Mouse (Mus musculus): ENCODE data around the gene Neurl3. TPM values are rescaled to one million over a fixed set of nuclear protein-coding genes. Genes with fewer than 3 reads are reported as not detected.

The Neurl3 gene
- polyA plus RNA-seq, 1 experiment = 0.11 TPM

GRCm38 (mm10) chr1:36235057-36235639 lies 39.3 kb downstream of the Neurl3 start:
- Histone ChIP-seq H3K4me2 (ENCODE audit: low read depth) (no peak overlapping the region), H3K79me2 (ENCODE audit: control insufficient read depth, insufficient read depth) (peaks cover 25% of the 10 kb centered on the region), H3K4me3 (no peak overlapping the region), H3ac (ENCODE audit: control insufficient read depth, insufficient read length) (no peak overlapping the region), H3K27me3 (ENCODE audit: control insufficient read depth, insufficient read depth, insufficient read length) (no peaks in the 10 kb centered on the region), H3K36me3 (ENCODE audit: control insufficient read depth, insufficient read depth) (peaks cover 12% of the 10 kb centered on the region)
- no peak for TF ChIP-seq USF1 (IDR thresholded peaks at IDR 0.05; ENCODE audit: low read depth)
- no peak for TF ChIP-seq MAX (IDR thresholded peaks at IDR 0.05; ENCODE audit: low read depth)
- no peak for TF ChIP-seq POLR2A (IDR thresholded peaks at IDR 0.05; ENCODE audit: insufficient read length, low read depth)
- no peak for TF ChIP-seq E2F4 (IDR thresholded peaks at IDR 0.05; ENCODE audit: insufficient read depth)
- TF ChIP-seq TCF3 (IDR thresholded peaks at IDR 0.05; ENCODE audit: insufficient read length, low read depth) = no peak
- TF ChIP-seq REST (IDR thresholded peaks at IDR 0.05; ENCODE audit: insufficient read depth, insufficient read length) = no peak
- TF ChIP-seq MYOG (IDR thresholded peaks at IDR 0.05; ENCODE audit: control insufficient read depth in 1 of 3, insufficient read depth in 1 of 3, insufficient read length in 2 of 3, low read depth in 2 of 3) = no peak
- TF ChIP-seq SRF (IDR thresholded peaks at IDR 0.05; ENCODE audit: control insufficient read depth, insufficient read length, low read depth) = no peak
- TF ChIP-seq MYOD1 (IDR thresholded peaks at IDR 0.05; ENCODE audit: control insufficient read depth in 1 of 3, insufficient read length in 2 of 3, low read depth in 2 of 3) = no peak
- no peak for TF ChIP-seq TCF12 (IDR thresholded peaks at IDR 0.05; ENCODE audit: insufficient read depth, poor library complexity, severe bottlenecking)
- TF ChIP-seq POLR2AphosphoS2 (IDR thresholded peaks at IDR 0.05; ENCODE audit: insufficient read length, low read depth) = no peak
- no peak for TF ChIP-seq CEBPB (IDR thresholded peaks at IDR 0.05; ENCODE audit: insufficient read depth, poor library complexity, severe bottlenecking)

GRCm38 (mm10) chr1:36233218-36233617 lies 41.3 kb downstream of the Neurl3 start:
- Histone ChIP-seq H3K36me3 (ENCODE audit: control insufficient read depth, insufficient read depth) (peaks cover 16% of the 10 kb centered on the region), H3K79me2 (ENCODE audit: control insufficient read depth, insufficient read depth) (peaks cover 7% of the 10 kb centered on the region), H3ac (ENCODE audit: control insufficient read depth, insufficient read length) (no peak overlapping the region), H3K27me3 (ENCODE audit: control insufficient read depth, insufficient read depth, insufficient read length) (no peaks in the 10 kb centered on the region), H3K4me3 (no peak overlapping the region), H3K4me2 (ENCODE audit: low read depth) (no peak overlapping the region)
- no peak for TF ChIP-seq TCF3 (IDR thresholded peaks at IDR 0.05; ENCODE audit: insufficient read length, low read depth)
- TF ChIP-seq E2F4 (IDR thresholded peaks at IDR 0.05; ENCODE audit: insufficient read depth) = no peak
- TF ChIP-seq TCF12 (IDR thresholded peaks at IDR 0.05; ENCODE audit: insufficient read depth, poor library complexity, severe bottlenecking) = no peak
- no peak for TF ChIP-seq POLR2A (IDR thresholded peaks at IDR 0.05; ENCODE audit: insufficient read length, low read depth)
- no peak for TF ChIP-seq SRF (IDR thresholded peaks at IDR 0.05; ENCODE audit: control insufficient read depth, insufficient read length, low read depth)
- TF ChIP-seq CEBPB (IDR thresholded peaks at IDR 0.05; ENCODE audit: insufficient read depth, poor library complexity, severe bottlenecking) = no peak
- TF ChIP-seq REST (IDR thresholded peaks at IDR 0.05; ENCODE audit: insufficient read depth, insufficient read length) = no peak
- no peak for TF ChIP-seq MYOG (IDR thresholded peaks at IDR 0.05; ENCODE audit: control insufficient read depth in 1 of 3, insufficient read depth in 1 of 3, insufficient read length in 2 of 3, low read depth in 2 of 3)
- no peak for TF ChIP-seq MYOD1 (IDR thresholded peaks at IDR 0.05; ENCODE audit: control insufficient read depth in 1 of 3, insufficient read length in 2 of 3, low read depth in 2 of 3)
- no peak for TF ChIP-seq USF1 (IDR thresholded peaks at IDR 0.05; ENCODE audit: low read depth)
- no peak for TF ChIP-seq MAX (IDR thresholded peaks at IDR 0.05; ENCODE audit: low read depth)
- no peak for TF ChIP-seq POLR2AphosphoS2 (IDR thresholded peaks at IDR 0.05; ENCODE audit: insufficient read length, low read depth)

GRCm38 (mm10) chr1:36230919-36231705 lies 43.4 kb downstream of the Neurl3 start:
- TF ChIP-seq TCF3 (IDR thresholded peaks at IDR 0.05; ENCODE audit: insufficient read length, low read depth) = no peak
- TF ChIP-seq REST (IDR thresholded peaks at IDR 0.05; ENCODE audit: insufficient read depth, insufficient read length) = no peak
- no peak overlapping the region for H3K4me2 ChIP-seq (ENCODE audit: low read depth)
- H3K4me3 ChIP-seq = no peak overlapping the region
- no peaks in the 10 kb centered on the region for H3K27me3 ChIP-seq (ENCODE audit: control insufficient read depth, insufficient read depth, insufficient read length)
- no peak overlapping the region for H3ac ChIP-seq (ENCODE audit: control insufficient read depth, insufficient read length)
- no peaks in the 10 kb centered on the region for H3K79me2 ChIP-seq (ENCODE audit: control insufficient read depth, insufficient read depth)
- H3K36me3 ChIP-seq (ENCODE audit: control insufficient read depth, insufficient read depth) = peaks cover 20% of the 10 kb centered on the region

- H3K36me3 ChIP-seq (ENCODE audit: control insufficient read depth, insufficient read depth) = peaks cover 23% of the 10 kb centered on the region
- H3K79me2 ChIP-seq (ENCODE audit: control insufficient read depth, insufficient read depth) = no peaks in the 10 kb centered on the region
Measured at GRCm38 (mm10) chr1:36228461-36228860, 46.0 kb downstream of the Neurl3 start.

GRCm38 (mm10) chr1:36224648-36225047 lies 49.8 kb downstream of the Neurl3 start:
- Histone ChIP-seq H3K4me2 (ENCODE audit: low read depth) (no peak overlapping the region), H3K27me3 (ENCODE audit: control insufficient read depth, insufficient read depth, insufficient read length) (no peaks in the 10 kb centered on the region), H3K79me2 (ENCODE audit: control insufficient read depth, insufficient read depth) (no peaks in the 10 kb centered on the region), H3K4me3 (no peak overlapping the region), H3K36me3 (ENCODE audit: control insufficient read depth, insufficient read depth) (peaks cover 27% of the 10 kb centered on the region), H3ac (ENCODE audit: control insufficient read depth, insufficient read length) (no peak overlapping the region)
- TF ChIP-seq CEBPB (IDR thresholded peaks at IDR 0.05; ENCODE audit: insufficient read depth, poor library complexity, severe bottlenecking) (no peak), E2F4 (IDR thresholded peaks at IDR 0.05; ENCODE audit: insufficient read depth) (no peak)

More at GRCm38 (mm10) chr1:36228461-36228860, 46.0 kb downstream of the Neurl3 start:
- no peaks in the 10 kb centered on the region for H3K27me3 ChIP-seq (ENCODE audit: control insufficient read depth, insufficient read depth, insufficient read length)
- no peak for TF ChIP-seq TCF3 (IDR thresholded peaks at IDR 0.05; ENCODE audit: insufficient read length, low read depth)
- no peak for TF ChIP-seq CEBPB (IDR thresholded peaks at IDR 0.05; ENCODE audit: insufficient read depth, poor library complexity, severe bottlenecking)
- TF ChIP-seq MAX (IDR thresholded peaks at IDR 0.05; ENCODE audit: low read depth) = no peak
- no peak for TF ChIP-seq REST (IDR thresholded peaks at IDR 0.05; ENCODE audit: insufficient read depth, insufficient read length)
- no peak overlapping the region for H3K4me2 ChIP-seq (ENCODE audit: low read depth)
- no peak overlapping the region for H3K4me3 ChIP-seq
- H3ac ChIP-seq (ENCODE audit: control insufficient read depth, insufficient read length) = no peak overlapping the region

Other genes starting within 250 kb of the Neurl3 start
- gene Hs6st1, start 206.3 kb downstream of the Neurl3 start, polyA plus RNA-seq (2012; fragmentation: generic; extraction: Trizol) = 66.6 TPM
- 24.3 TPM for gene Uggt1, start 30.0 kb downstream of the Neurl3 start, polyA plus RNA-seq (2012; fragmentation: generic; extraction: Trizol)
- 65.8 TPM for gene Arid5a, start 33.1 kb upstream of the Neurl3 start, polyA plus RNA-seq (2012; fragmentation: generic; extraction: Trizol)
- gene Kansl3, start 94.5 kb upstream of the Neurl3 start, polyA plus RNA-seq (2012; fragmentation: generic; extraction: Trizol) = 35.7 TPM
- gene Fer1l5, start 97.6 kb upstream of the Neurl3 start, polyA plus RNA-seq (2012; fragmentation: generic; extraction: Trizol) = 0.59 TPM
- 44.8 TPM for gene Lman2l, start 170.6 kb upstream of the Neurl3 start, polyA plus RNA-seq (2012; fragmentation: generic; extraction: Trizol)
- gene Cnnm4, start 196.9 kb upstream of the Neurl3 start, polyA plus RNA-seq (2012; fragmentation: generic; extraction: Trizol) = 21.6 TPM
- gene Cnnm3, start 237.2 kb upstream of the Neurl3 start, polyA plus RNA-seq (2012; fragmentation: generic; extraction: Trizol) = 10.2 TPM